Mouse (Mus musculus) stomach, postnatal 0 days (tissue): ENCODE measurements around the gene Pdap1.

Source experiments
- CTCF ChIP-seq: IDR thresholded peaks from 2 replicates; pipeline ENCODE4 v1.5.1; 2016; ENCODE audit warnings: antibody characterized with exemption, low read depth, mild to moderate bottlenecking, moderate library complexity
- EP300 ChIP-seq: optimal IDR thresholded peaks from 2 replicates; pipeline ENCODE3; 2016; ENCODE audit warnings: antibody characterized with exemption

GRCm38 (mm10) chr5:145098340-145098821 lies 41.7 kb downstream of the Pdap1 start:
- TF ChIP-seq CTCF (0 out of 2 replicates have a peak, but pooled peaks have one; percentile 11), EP300 (no peak)
